Comparison of ENCODE assay signal across 17 mouse cellular contexts in the genomic region with DNA sequence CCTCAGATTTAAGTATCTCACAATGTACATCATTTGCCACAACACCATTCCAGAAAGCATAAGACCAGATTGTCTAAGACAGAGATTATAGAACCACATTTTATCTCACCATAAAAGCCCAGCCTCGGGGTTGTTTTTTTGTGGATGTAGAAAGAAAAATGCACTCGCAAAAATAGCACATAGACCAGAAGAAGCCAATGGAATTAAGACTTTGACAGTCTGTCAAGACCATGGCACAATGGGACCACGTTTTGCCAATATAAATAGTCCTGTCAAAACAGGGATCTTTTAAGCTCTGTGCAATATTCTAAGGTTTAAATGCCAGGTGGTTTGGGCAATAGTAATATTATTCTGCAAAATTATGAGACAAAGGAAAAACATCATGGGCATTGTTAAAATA.
DNase-seq lines count a peak whose midpoint lies in the region; ATAC-seq lines count a peak whose summit lies in the region.
"Had no signal": no experiment of that assay in that cellular context is flagged by ENCODE, and none has a peak within 500 bp of the region (broad histone marks: within the 10 kb centered on the region; RNA-seq: fewer than 3 reads in every experiment).

No protein-coding gene starts in this region.

- peak; percentile 83 for DNase-seq in fat pad, adult 2 months (ENCODE audit: extremely low read depth, low read depth, low spot score)
- peak; percentile 84 for DNase-seq in gonadal fat pad, adult 2 months (ENCODE audit: low read depth)
- no peak for DNase-seq in gastrocnemius, postnatal 36 days
- DNase-seq: adrenal gland, adult 2 months; adrenal gland, adult 8-10 months; adrenal gland, postnatal 10 days; adrenal gland, postnatal 14 days; adrenal gland, postnatal 25 days; adrenal gland, postnatal 36 days; B cell, adult 2 months; cerebellum, adult 11 months; cerebellum, adult 11-12 months; cerebellum, adult 18-20 months had no signal

- intact Hi-C loops in gastrocnemius, postnatal 36 days (cut with DNase I), result no loop called here

- ATAC-seq in erythroid progenitor cell, adult 5-6 weeks (replicated peaks; ENCODE audit: low FRiP score, poor library complexity, severe bottlenecking), result no peak
- ATAC-seq: activated CD4-positive, CD25-positive, alpha-beta regulatory T cell, adult 4 months; CD4-positive, CD25-positive, alpha-beta regulatory T cell, adult 4 months; Patski had no signal

Comparison
In these comparisons a context has a peak if more than half of its experiments do, and no peak if none do; other contexts are left out.
1. DNase-seq: peak in fat pad, adult 2 months (single experiment) and gonadal fat pad, adult 2 months (single experiment); none in gastrocnemius, postnatal 36 days (0 of 2).